Mouse (Mus musculus): ENCODE measurements around the gene Tas2r126.

DNA sequence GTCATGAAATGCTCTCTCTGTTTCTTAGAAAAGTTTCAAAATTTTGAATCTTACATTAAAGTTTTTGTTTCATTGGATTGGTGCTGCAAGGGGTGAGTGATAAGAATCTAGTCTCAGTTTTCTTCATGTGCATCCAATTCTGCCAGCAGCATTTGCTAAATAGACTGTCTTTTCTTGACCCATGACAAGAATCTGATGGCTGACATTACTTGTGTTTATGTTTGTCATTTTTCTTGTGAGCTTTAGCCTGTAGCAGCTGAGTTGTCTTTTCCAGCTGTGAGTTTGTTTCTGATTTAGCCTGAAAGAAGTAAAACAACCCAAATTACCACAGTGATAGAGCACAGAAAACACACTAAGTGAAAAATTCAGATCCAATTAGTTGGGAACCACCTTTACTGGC, 50.3 kb downstream of the Tas2r126 start:
- TF ChIP-seq POLR2A (IDR thresholded peaks at IDR 0.05; ENCODE audit: control insufficient read depth, low read depth, low read length) (no peak), CTCF (IDR thresholded peaks at IDR 0.05; ENCODE audit: control insufficient read depth, insufficient read depth, insufficient replicate concordance, low read depth, low read length) (no peak)
